Mouse (Mus musculus) gastrocnemius, adult 2 months (tissue): Measurements from ENCODE around the gene Vash1. TPM values are rescaled to one million over a fixed set of nuclear protein-coding genes. Genes with fewer than 3 reads are reported as not detected.

Experiments
- DNase-seq: peaks from one replicate; pipeline ENCODE4 v3.0.0; 2022
- H3K27ac ChIP-seq: fragments of 200-600 bp; 2 replicates; pipeline ENCODE4 v1.8.1; 2022; ENCODE audit warnings: mild to moderate bottlenecking
- H3K4me3 ChIP-seq: fragments of 200-600 bp; 2 replicates; pipeline ENCODE4 v1.8.1; 2022; ENCODE audit warnings: mild to moderate bottlenecking, moderate library complexity
- CTCF ChIP-seq: fragments of 200-600 bp; IDR thresholded peaks from 2 replicates; pipeline ENCODE4 v1.8.1; 2022; ENCODE audit warnings: antibody characterized with exemption, mild to moderate bottlenecking, moderate library complexity
- intact Hi-C: fragments of 180-260 bp; cut with DNase I; formaldehyde crosslinking; loops from one replicate; pipeline ENCODE4 v1.15.1; 2025
- total RNA-seq, 2 experiments: library from RNA; stranded (reverse); gene quantifications; 2 replicates each; pipeline ENCODE4 v1.2.3; 2021

Gene Vash1
- total RNA-seq, 2 experiments from 2014 or later = 4.0 to 6.9 TPM

DNA sequence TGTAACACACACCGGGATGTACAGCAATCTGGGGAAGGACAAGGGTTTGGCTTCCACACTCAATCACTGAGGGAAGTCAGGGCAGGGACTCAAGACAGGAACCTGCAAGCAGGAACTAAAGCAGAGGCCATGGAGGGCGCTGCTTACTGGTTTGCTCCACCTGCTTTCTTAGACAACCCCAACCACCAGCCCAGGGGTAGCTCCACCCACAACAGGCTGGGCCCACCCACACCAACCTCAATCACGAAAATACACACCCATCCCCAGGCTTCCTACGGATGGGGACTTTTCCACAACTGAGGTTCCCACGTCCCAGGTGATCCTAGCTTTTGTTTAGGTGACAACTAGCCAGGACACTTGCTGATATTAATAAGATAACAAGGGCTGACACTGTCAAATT is 27.3 kb downstream of the Vash1 start:
- TF ChIP-seq CTCF = no peak
- H3K4me3 ChIP-seq = no peak overlapping the region
- no peak overlapping the region for H3K27ac ChIP-seq
- intact Hi-C loops = no loop called here
- DNase-seq = no peak

DNA sequence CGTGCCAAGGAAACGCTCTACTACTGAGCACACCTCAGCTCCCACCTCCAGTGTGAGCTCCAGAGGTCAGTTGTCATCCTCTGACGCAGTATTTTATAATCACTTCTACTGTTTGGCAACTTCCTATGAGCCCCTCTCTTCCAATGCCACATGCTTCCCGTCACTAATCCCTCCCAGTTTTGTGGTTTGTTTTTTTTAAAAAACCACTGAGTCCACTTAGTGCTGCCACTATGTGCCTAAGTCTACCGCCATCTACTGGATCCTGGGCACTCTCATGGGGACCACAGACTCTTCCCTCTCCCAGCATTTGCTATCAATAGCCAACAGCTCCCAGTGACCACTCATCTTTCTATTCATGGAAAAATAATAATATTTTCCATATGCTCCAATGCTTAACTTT is 35.5 kb downstream of the Vash1 start:
- intact Hi-C loops = no loop called here
- Histone ChIP-seq H3K4me3 (no peak overlapping the region), H3K27ac (no peak overlapping the region)
- no peak for DNase-seq
- peak; percentile 28 for TF ChIP-seq CTCF

DNA sequence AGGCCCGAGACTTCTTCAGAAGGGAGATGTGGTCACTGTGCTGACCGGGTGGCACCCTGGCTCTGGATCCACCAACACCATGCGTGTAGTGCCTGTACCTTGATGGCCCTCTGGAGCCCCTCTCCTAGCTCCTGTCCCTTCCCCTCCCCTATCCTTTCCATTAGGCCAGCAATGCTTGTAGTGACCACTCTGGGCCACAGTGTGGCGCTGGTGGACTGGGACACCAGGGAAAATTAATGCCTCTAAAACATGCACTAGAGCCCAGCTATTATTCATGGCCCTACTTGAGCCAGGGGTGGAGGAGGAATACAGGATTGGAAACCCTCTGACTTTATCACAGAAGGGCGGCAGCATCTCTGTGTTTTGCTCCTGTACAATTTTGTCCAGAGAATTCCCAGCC is 36.9 kb downstream of the Vash1 start:
- intact Hi-C loops = no loop called here
- H3K4me3 ChIP-seq = no peak overlapping the region
- peak; percentile 75 for DNase-seq
- no peak overlapping the region for H3K27ac ChIP-seq
- TF ChIP-seq CTCF = peak; percentile 82

GRCm38 (mm10) chr12:86716962-86717361 is 38.5 kb downstream of the Vash1 start:
- no peak for DNase-seq
- TF ChIP-seq CTCF = no peak
- H3K27ac ChIP-seq = no peak overlapping the region
- intact Hi-C loops = no loop called here
- no peak overlapping the region for H3K4me3 ChIP-seq

DNA sequence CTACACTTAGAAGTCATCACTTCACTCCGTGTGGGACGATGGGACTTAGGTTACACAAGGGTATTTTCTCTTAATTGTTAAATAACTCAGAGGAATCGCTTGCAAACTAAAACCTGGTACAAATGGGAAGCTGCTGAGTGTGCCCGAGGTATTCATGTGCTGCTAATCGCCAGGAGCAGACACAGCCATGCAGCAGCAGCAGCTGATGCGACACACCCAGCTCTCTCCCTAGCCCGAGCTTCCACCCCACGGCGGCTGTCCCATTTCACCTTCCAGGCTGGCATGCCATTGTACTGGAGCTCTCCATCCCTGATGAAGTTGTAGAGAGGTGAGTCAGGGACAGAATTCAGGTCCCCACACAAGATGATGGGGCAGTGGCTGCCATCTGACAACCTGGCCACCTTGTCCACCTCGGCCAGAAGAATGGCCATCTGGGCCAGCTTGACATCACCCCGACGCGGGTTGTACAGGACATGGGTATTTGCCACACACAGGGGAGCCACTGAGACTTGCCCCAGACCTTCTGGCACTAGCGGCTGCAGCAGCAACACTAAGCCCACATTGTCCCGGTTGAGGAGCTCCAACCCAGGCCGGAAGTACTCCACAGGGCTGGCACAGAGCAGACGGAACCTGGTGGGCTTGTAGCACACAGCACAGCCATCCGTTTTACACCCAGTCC is 41.6 kb downstream of the Vash1 start:
- intact Hi-C loops = no loop called here
- no peak for TF ChIP-seq CTCF
- Histone ChIP-seq H3K27ac (no peak overlapping the region), H3K4me3 (no peak overlapping the region)
- no peak for DNase-seq

DNA sequence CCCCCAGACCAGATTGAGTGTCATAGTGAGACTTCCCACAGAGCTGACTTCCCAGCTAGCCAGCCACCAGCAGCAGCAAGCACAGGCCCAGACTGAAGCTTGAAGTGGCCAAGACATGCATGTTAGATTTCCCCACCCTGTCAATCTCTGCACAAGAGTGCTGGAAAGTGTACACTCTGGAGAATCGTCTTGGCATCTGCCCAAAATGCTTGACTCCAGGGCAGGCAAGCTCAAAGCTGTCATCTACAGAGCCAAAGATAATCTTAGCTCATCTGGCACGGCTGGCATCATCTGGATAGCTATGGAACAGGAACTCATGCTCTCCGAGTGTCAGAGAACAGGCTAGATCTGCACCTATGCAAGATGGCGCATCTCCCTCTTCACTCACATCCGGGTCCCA is 43.0 kb downstream of the Vash1 start:
- no peak for DNase-seq
- Histone ChIP-seq H3K4me3 (no peak overlapping the region), H3K27ac (no peak overlapping the region)
- intact Hi-C loops = no loop called here
- TF ChIP-seq CTCF = no peak

DNA sequence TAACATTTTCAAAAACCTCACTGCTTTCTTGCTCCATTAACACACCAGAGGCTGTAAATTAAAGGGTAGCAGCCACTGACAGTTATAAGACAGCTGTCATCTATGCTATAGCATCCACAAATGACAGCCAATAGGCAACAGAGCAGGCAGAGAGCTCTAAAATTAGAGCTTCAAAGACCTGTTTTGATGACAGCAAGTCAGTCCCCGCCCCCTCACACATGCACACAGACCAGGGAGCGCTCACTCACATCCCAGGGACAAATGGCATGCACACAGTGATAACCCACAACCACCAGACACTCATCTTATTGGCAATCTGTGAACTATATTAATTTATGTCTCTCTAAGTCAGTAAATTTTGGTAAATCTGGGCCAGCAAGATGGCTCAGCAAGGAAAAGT is 45.8 kb downstream of the Vash1 start:
- intact Hi-C loops = no loop called here

GRCm38 (mm10) chr12:86725706-86726105 is 47.2 kb downstream of the Vash1 start:
- TF ChIP-seq CTCF = no peak
- peak overlapping the region; percentile 83 for H3K4me3 ChIP-seq
- no peak for DNase-seq
- intact Hi-C loops = no loop called here
- peak overlapping the region; percentile 84 for H3K27ac ChIP-seq

More for the DNA sequence above, 45.8 kb downstream of the Vash1 start:
- no peak overlapping the region for H3K4me3 ChIP-seq
- no peak overlapping the region for H3K27ac ChIP-seq
- no peak for DNase-seq
- no peak for TF ChIP-seq CTCF

- peak within 1 kb of the TSS; percentile 84 for H3K27ac ChIP-seq
- peak within 1 kb of the TSS; percentile 83 for H3K4me3 ChIP-seq
- TF ChIP-seq CTCF = 0 out of 2 replicates have a peak, but pooled peaks have one; percentile 15
- intact Hi-C loops = no loop called here
- peak; percentile 99 for DNase-seq
These were observed 47.7 kb downstream of the Vash1 start, which contains the start of gene Angel1 for GRCm38 (mm10) chr12:86726120-86726640. Gene Angel1, minus strand, starts transcription at chr12:86726460.

GRCm38 (mm10) chr12:86734319-86734810 is 55.9 kb downstream of the Vash1 start, which contains the start of gene Lrrc74a:
Gene Lrrc74a, plus strand, starts transcription at chr12:86734369.
- Histone ChIP-seq H3K4me3 (no peak within 1 kb of the TSS), H3K27ac (peak within 1 kb of the TSS; percentile 16; the same call in 1 of the 2 replicates)
- no peak for TF ChIP-seq CTCF
- intact Hi-C loops = no loop called here
- DNase-seq = no peak

Other genes with a start within 250 kb of the Vash1 start
- 1 to 10 TPM; 3.9 to 4.8 TPM for gene Angel1, start 47.8 kb downstream of the Vash1 start, total RNA-seq
- not detected for gene Lrrc74a, start 55.7 kb downstream of the Vash1 start, total RNA-seq
- gene Irf2bpl, start 206.1 kb downstream of the Vash1 start, total RNA-seq = 10 to 100 TPM; 21.5 to 28.2 TPM